Mouse (Mus musculus): Measurements from ENCODE around the gene Zfp609. TPM values are rescaled to one million over a fixed set of nuclear protein-coding genes. Genes with fewer than 3 reads are reported as not detected.
"Not testable (repeated sequence)": the region's sequence is repeated elsewhere in the genome, so short reads cannot be mapped to it uniquely, and the experiment has no call there.

Gene Zfp609
- total RNA-seq, 2 experiments from 2014 or later, result 56.2 to 58.6 TPM

GRCm38 (mm10) chr9:65725291-65725622, 102.1 kb downstream of the Zfp609 start:
- DNase-seq (ENCODE audit: low spot score in 2 of 2), result no peak

GRCm38 (mm10) chr9:65724471-65725290, 102.7 kb downstream of the Zfp609 start:
- peak in 1 of 2 experiments; percentile 65 for DNase-seq (ENCODE audit: low spot score in 2 of 2)

- no peak for DNase-seq (ENCODE audit: low spot score in 2 of 2)
These were observed 106.2 kb downstream of the Zfp609 start for GRCm38 (mm10) chr9:65721161-65721566.

GRCm38 (mm10) chr9:65718195-65718594, 109.2 kb downstream of the Zfp609 start:
- DNase-seq (ENCODE audit: low spot score in 2 of 2), result no peak

GRCm38 (mm10) chr9:65703926-65704595, 123.3 kb downstream of the Zfp609 start:
- DNase-seq (ENCODE audit: low spot score in 2 of 2), result no peak

GRCm38 (mm10) chr9:65703241-65703640, 124.1 kb downstream of the Zfp609 start:
- no peak for DNase-seq (ENCODE audit: low spot score in 2 of 2)

GRCm38 (mm10) chr9:65702286-65702685, 125.1 kb downstream of the Zfp609 start:
- DNase-seq (ENCODE audit: low spot score in 2 of 2), result no peak

GRCm38 (mm10) chr9:65700504-65700903, 126.9 kb downstream of the Zfp609 start:
- no peak for DNase-seq (ENCODE audit: low spot score in 2 of 2)

GRCm38 (mm10) chr9:65697992-65698391, 129.4 kb downstream of the Zfp609 start:
- no peak for DNase-seq (ENCODE audit: low spot score in 2 of 2)

GRCm38 (mm10) chr9:65697356-65697755, 130.0 kb downstream of the Zfp609 start:
- DNase-seq (ENCODE audit: low spot score in 2 of 2), result no peak

GRCm38 (mm10) chr9:65696337-65696736, 131.0 kb downstream of the Zfp609 start:
- peak in 1 of 2 experiments; percentile 36 for DNase-seq (ENCODE audit: low spot score in 2 of 2)

GRCm38 (mm10) chr9:65695646-65696045, 131.7 kb downstream of the Zfp609 start:
- DNase-seq (ENCODE audit: low spot score in 2 of 2), result peak; percentile 66 to 87

GRCm38 (mm10) chr9:65692959-65693603, 134.3 kb downstream of the Zfp609 start:
- no peak for DNase-seq (ENCODE audit: low spot score in 2 of 2)

GRCm38 (mm10) chr9:65692466-65692865, 134.9 kb downstream of the Zfp609 start:
- DNase-seq (ENCODE audit: low spot score in 2 of 2), result no peak

GRCm38 (mm10) chr9:65689869-65690268, 137.5 kb downstream of the Zfp609 start:
- DNase-seq (ENCODE audit: low spot score in 2 of 2), result not testable (repeated sequence)

GRCm38 (mm10) chr9:65684704-65685103, 142.7 kb downstream of the Zfp609 start:
- no peak for DNase-seq (ENCODE audit: low spot score in 2 of 2)

GRCm38 (mm10) chr9:65682994-65683393, 144.4 kb downstream of the Zfp609 start:
- DNase-seq (ENCODE audit: low spot score in 2 of 2), result peak in 1 of 2 experiments; percentile 41

- DNase-seq (ENCODE audit: low spot score in 2 of 2), result no peak
These were observed 145.2 kb downstream of the Zfp609 start for GRCm38 (mm10) chr9:65682183-65682582.

- no peak for DNase-seq (ENCODE audit: low spot score in 2 of 2)
These were observed 145.8 kb downstream of the Zfp609 start for GRCm38 (mm10) chr9:65681634-65681940.

GRCm38 (mm10) chr9:65680938-65681633, 146.3 kb downstream of the Zfp609 start:
- no peak for DNase-seq (ENCODE audit: low spot score in 2 of 2)

- peak in 1 of 2 experiments; percentile 30 for DNase-seq (ENCODE audit: low spot score in 2 of 2)
These were observed 148.1 kb downstream of the Zfp609 start for GRCm38 (mm10) chr9:65679181-65679761.

Measured in layer of hippocampus, adult 18-20 months (tissue).